Mouse (Mus musculus): ENCODE results near the gene Dennd6a.

DNA sequence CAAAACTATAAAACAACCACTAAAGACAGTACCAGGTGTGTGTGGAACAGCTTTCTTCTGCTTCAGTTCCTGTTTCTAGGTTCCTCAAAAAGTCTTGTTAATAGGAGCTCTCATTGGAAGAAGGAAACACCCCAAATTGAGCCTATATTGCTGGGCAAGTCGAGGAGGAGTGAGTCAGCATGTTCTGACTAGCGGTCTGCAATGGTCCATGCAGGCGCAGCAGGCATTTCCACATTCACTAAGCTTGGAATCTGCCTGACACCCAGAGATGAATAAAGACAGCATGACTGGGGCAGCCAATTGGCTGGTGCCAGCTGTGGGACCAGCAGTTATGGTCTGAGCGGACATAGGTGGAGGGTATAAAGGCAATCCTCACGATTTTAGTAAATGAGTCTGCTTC is 102.1 kb downstream of the Dennd6a start:
- TF ChIP-seq CTCF (IDR thresholded peaks at IDR 0.05; ENCODE audit: insufficient read depth, low read length) (no peak), POLR2A (IDR thresholded peaks at IDR 0.05; ENCODE audit: borderline replicate concordance, extremely low read depth, low read depth, low read length) (no peak)
